ENCODE assay signal across 7 mouse cellular contexts in genomic region chr7:99580247-99580646, GRCm38 (mm10). TPM values are rescaled to one million over a fixed set of nuclear protein-coding genes. Genes with fewer than 3 reads are reported as not detected.
A peak's percentile ranks its signal among the peaks of the same experiment; 100 is the strongest.
DNase-seq lines count a peak whose midpoint lies in the region; ATAC-seq and TF ChIP-seq lines count a peak whose summit lies in the region.

No protein-coding gene starts in this region.

- peak; percentile 40 for DNase-seq in lung, embryonic 14.5 days
- no peak for DNase-seq in lung, adult 2 months
- no peak for DNase-seq in forebrain, postnatal 0 days
- no peak for DNase-seq in midbrain, embryonic 14.5 days
- no peak for DNase-seq in cerebellum, postnatal 14 days
- no peak for DNase-seq in left cerebral cortex, postnatal 25 days (ENCODE audit: low spot score in 2 of 2)

- ATAC-seq in lung, embryonic 14.5 days (ENCODE audit: insufficient read depth), result no peak
- ATAC-seq in embryonic facial prominence, embryonic 13.5 days (ENCODE audit: insufficient number of reproducible peaks, insufficient read depth, low FRiP score, low TSS enrichment, low read depth), result no peak
- ATAC-seq in forebrain, postnatal 0 days, result no peak
- peak; percentile 31; the same call in 1 of the 2 replicates for ATAC-seq in midbrain, embryonic 14.5 days (ENCODE audit: low FRiP score, low TSS enrichment)

- WGBS in lung, embryonic 14.5 days, result 48% methylated on average over 6 of the region's 6 CpGs
- 32% methylated on average over 6 of the region's 6 CpGs for WGBS in lung, adult 2 months
- 40% methylated on average over 6 of the region's 6 CpGs for WGBS in embryonic facial prominence, embryonic 13.5 days
- 38% methylated on average over 6 of the region's 6 CpGs for WGBS in forebrain, postnatal 0 days
- 36% methylated on average over 6 of the region's 6 CpGs for WGBS in midbrain, embryonic 14.5 days

- no peaks in the 10 kb centered on the region for H3K27me3 ChIP-seq in lung, embryonic 14.5 days (ENCODE audit: insufficient read depth, low read length)
- no peaks in the 10 kb centered on the region for H3K27me3 ChIP-seq in embryonic facial prominence, embryonic 13.5 days
- H3K27me3 ChIP-seq in forebrain, postnatal 0 days (ENCODE audit: insufficient read depth, low read length), result no peaks in the 10 kb centered on the region
- H3K27me3 ChIP-seq in midbrain, embryonic 14.5 days (ENCODE audit: control insufficient read depth, insufficient read depth, low read length), result no peaks in the 10 kb centered on the region

- no peak for TF ChIP-seq CTCF in lung, embryonic 14.5 days (IDR thresholded peaks at IDR 0.05; ENCODE audit: low read depth)
- TF ChIP-seq CTCF in lung, adult 2 months (IDR thresholded peaks at IDR 0.05; ENCODE audit: insufficient read depth, low read length), result no peak
- no peak for TF ChIP-seq CTCF in forebrain, postnatal 0 days (IDR thresholded peaks at IDR 0.05; ENCODE audit: low read depth)

- peaks cover 16% of the 10 kb centered on the region; the same call in 1 of the 2 replicates for H3K36me3 ChIP-seq in lung, embryonic 14.5 days (ENCODE audit: insufficient read depth)
- peaks cover 13% of the 10 kb centered on the region; the same call in 1 of the 2 replicates for H3K36me3 ChIP-seq in embryonic facial prominence, embryonic 13.5 days
- H3K36me3 ChIP-seq in forebrain, postnatal 0 days (ENCODE audit: insufficient read depth), result peaks cover 13% of the 10 kb centered on the region
- peaks cover 17% of the 10 kb centered on the region for H3K36me3 ChIP-seq in midbrain, embryonic 14.5 days (ENCODE audit: control insufficient read depth, insufficient read depth, low read length)

- H3K4me1 ChIP-seq in lung, embryonic 14.5 days (ENCODE audit: insufficient read depth), result peaks cover 23% of the 10 kb centered on the region; the same call in 1 of the 2 replicates
- peaks cover 3% of the 10 kb centered on the region for H3K4me1 ChIP-seq in lung, adult 2 months (ENCODE audit: control insufficient read depth, insufficient read depth, low read length)
- peaks cover 11% of the 10 kb centered on the region for H3K4me1 ChIP-seq in embryonic facial prominence, embryonic 13.5 days
- H3K4me1 ChIP-seq in forebrain, postnatal 0 days (ENCODE audit: insufficient read depth), result peaks cover 11% of the 10 kb centered on the region
- H3K4me1 ChIP-seq in midbrain, embryonic 14.5 days (ENCODE audit: control insufficient read depth, insufficient read depth, low read length), result peaks cover 19% of the 10 kb centered on the region

- no peak overlapping the region for H3K27ac ChIP-seq in lung, embryonic 14.5 days (ENCODE audit: low read depth)
- H3K27ac ChIP-seq in embryonic facial prominence, embryonic 13.5 days, result no peak overlapping the region
- no peak overlapping the region for H3K27ac ChIP-seq in forebrain, postnatal 0 days (ENCODE audit: low read depth, low read length)
- no peak overlapping the region for H3K27ac ChIP-seq in midbrain, embryonic 14.5 days (replicated peaks; ENCODE audit: low read depth, low read length)

- no peaks in the 10 kb centered on the region for H3K9me3 ChIP-seq in lung, embryonic 14.5 days (ENCODE audit: low read depth, low read length)
- H3K9me3 ChIP-seq in embryonic facial prominence, embryonic 13.5 days, result no peaks in the 10 kb centered on the region
- H3K9me3 ChIP-seq in forebrain, postnatal 0 days (ENCODE audit: low read length), result no peaks in the 10 kb centered on the region
- H3K9me3 ChIP-seq in midbrain, embryonic 14.5 days (ENCODE audit: control insufficient read depth, low read length), result no peaks in the 10 kb centered on the region

- intact Hi-C loops in left cerebral cortex, postnatal 25 days (cut with DNase I), result no loop called here

- TF ChIP-seq POLR2A in lung, adult 2 months (IDR thresholded peaks at IDR 0.05; ENCODE audit: borderline replicate concordance, extremely low read depth, low read depth, low read length), result no peak

- H3K9ac ChIP-seq in lung, embryonic 14.5 days, result no peak overlapping the region
- H3K9ac ChIP-seq in embryonic facial prominence, embryonic 13.5 days, result no peak overlapping the region
- H3K9ac ChIP-seq in forebrain, postnatal 0 days, result no peak overlapping the region
- no peak overlapping the region for H3K9ac ChIP-seq in midbrain, embryonic 14.5 days (replicated peaks; ENCODE audit: low read length)

- H3K4me2 ChIP-seq in lung, embryonic 14.5 days, result peak overlapping the region; percentile 33; the same call in 1 of the 2 replicates
- peak overlapping the region; percentile 43 for H3K4me2 ChIP-seq in embryonic facial prominence, embryonic 13.5 days
- H3K4me2 ChIP-seq in forebrain, postnatal 0 days (ENCODE audit: low read depth), result peak overlapping the region; percentile 44
- peak overlapping the region; percentile 46; the same call in 1 of the 2 replicates for H3K4me2 ChIP-seq in midbrain, embryonic 14.5 days (ENCODE audit: low read length)

- no peak overlapping the region for H3K4me3 ChIP-seq in lung, embryonic 14.5 days (ENCODE audit: low read depth, low read length)
- H3K4me3 ChIP-seq in lung, adult 2 months (replicated peaks; ENCODE audit: extremely low read depth, low read depth, low read length), result no peak overlapping the region
- H3K4me3 ChIP-seq in embryonic facial prominence, embryonic 13.5 days, result no peak overlapping the region
- H3K4me3 ChIP-seq in forebrain, postnatal 0 days (ENCODE audit: low read depth, low read length), result no peak overlapping the region
- peak overlapping the region; percentile 0; the same call in 1 of the 2 replicates for H3K4me3 ChIP-seq in midbrain, embryonic 14.5 days (replicated peaks; ENCODE audit: low read depth, low read length)

RNA-seq across cellular contexts. Expression of gene Arrb1, which starts 45.0 kb away (rescaled TPM):
- 7.0 and 7.8 TPM in 2 replicates for polyA plus RNA-seq in lung, embryonic 14.5 days (2014; fragmentation: Nextera tagmentation; extraction: Ambion mirVana)
- 131 and 161 TPM in 2 replicates for polyA plus RNA-seq in lung, adult 2 months (2012; rRNA removed)
- 6.3 and 9.7 TPM in 2 replicates for polyA plus RNA-seq in embryonic facial prominence, embryonic 13.5 days (2015; fragmentation: Nextera tagmentation; extraction: Ambion mirVana)
- 88.0 and 102 TPM in 2 replicates for total RNA-seq in forebrain, postnatal 0 days (2014; rRNA removed)
- polyA plus RNA-seq in forebrain, postnatal 0 days (2015; fragmentation: Nextera tagmentation; extraction: Ambion mirVana), result 10.3 and 13.0 TPM in 2 replicates
- polyA plus RNA-seq in midbrain, embryonic 14.5 days (2014; fragmentation: Nextera tagmentation; extraction: Ambion mirVana), result 10.3 and 13.3 TPM in 2 replicates
- total RNA-seq in left cerebral cortex, postnatal 25 days (2021), result 100 to 1,000 TPM; 180 to 181 TPM

RNA-seq across cellular contexts. Expression of gene Tpbgl, which starts 46.7 kb away (rescaled TPM):
- polyA plus RNA-seq in lung, embryonic 14.5 days (2014; fragmentation: Nextera tagmentation; extraction: Ambion mirVana), result 1.2 TPM in 2 replicates
- 3.8 and 7.2 TPM in 2 replicates for polyA plus RNA-seq in lung, adult 2 months (2012; rRNA removed)
- polyA plus RNA-seq in embryonic facial prominence, embryonic 13.5 days (2015; fragmentation: Nextera tagmentation; extraction: Ambion mirVana), result 0.22 and 0.51 TPM in 2 replicates
- total RNA-seq in forebrain, postnatal 0 days (2014; rRNA removed), result 0.86 and 1.5 TPM in 2 replicates
- 1.8 and 2.1 TPM in 2 replicates for polyA plus RNA-seq in forebrain, postnatal 0 days (2015; fragmentation: Nextera tagmentation; extraction: Ambion mirVana)
- polyA plus RNA-seq in midbrain, embryonic 14.5 days (2014; fragmentation: Nextera tagmentation; extraction: Ambion mirVana), result 1.2 and 1.6 TPM in 2 replicates
- 1 to 10 TPM; 3.7 to 5.2 TPM for total RNA-seq in left cerebral cortex, postnatal 25 days (2021)
